Mouse (Mus musculus) embryo, embryonic 9.5 days (tissue): ENCODE results near the gene Klf6.

ENCODE experiments used
- DNase-seq: peaks from one replicate; pipeline ENCODE4 v3.0.0-alpha.2; 2017; ENCODE audit errors: extremely low spot score

Klf6 gene

DNA sequence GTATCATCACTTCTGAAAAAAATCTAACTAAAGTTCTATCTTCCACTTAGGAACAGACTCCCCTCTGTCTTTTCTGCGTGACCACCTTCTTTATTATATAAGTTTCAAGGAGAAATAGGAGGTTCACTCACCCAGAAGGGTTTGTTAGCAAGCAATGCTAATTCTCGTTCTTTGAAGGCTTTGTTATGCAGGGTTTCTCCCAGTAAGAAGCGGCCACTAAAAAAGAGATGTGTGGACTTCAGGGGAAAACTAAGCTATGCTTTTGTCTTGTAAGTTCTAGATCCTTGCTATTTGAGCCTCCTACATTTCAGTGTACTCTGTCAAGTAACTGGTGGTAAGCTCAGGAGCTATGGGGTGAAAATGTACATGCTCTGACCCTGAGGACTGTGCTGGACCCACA, 38.4 kb downstream of the Klf6 start:
- no peak for DNase-seq

DNA sequence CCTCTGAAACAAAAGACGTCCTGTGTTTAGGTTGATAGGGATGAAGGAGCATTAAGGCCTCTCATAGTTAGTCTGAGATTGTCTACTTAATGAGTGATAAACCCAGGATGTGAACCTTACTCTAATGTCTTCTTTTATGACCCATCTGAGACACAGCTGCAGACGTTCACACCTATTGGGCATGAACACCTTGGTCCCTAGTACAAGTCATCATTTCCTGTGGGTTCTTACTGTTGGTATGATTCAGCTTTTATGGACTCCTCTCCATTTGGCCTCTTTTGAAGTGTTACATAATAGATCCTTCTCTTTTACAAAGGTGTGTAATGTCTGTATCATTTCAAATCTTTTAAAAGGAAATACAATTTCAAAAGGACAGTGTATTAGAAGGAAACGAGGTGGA, 51.9 kb downstream of the Klf6 start:
- no peak for DNase-seq

DNA sequence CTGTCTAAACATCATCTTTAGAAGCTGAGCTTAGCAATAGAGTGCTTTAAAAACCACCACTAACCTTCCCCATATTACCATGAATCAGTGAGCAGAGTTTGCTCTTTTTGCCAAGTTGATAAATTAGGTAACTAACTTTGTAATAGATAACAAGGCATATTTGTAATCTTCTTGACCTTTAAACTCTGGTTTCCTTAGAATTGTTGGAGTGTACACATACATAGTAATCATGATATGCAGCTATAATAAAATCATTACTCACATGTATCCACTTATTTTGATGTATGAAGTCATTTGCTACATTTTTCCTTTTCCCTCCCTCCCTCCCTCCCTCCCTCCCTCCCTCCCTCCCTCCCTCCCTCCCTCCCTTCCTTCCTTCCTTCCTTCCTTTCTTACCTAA, 56.1 kb downstream of the Klf6 start:
- DNase-seq = no peak

DNA sequence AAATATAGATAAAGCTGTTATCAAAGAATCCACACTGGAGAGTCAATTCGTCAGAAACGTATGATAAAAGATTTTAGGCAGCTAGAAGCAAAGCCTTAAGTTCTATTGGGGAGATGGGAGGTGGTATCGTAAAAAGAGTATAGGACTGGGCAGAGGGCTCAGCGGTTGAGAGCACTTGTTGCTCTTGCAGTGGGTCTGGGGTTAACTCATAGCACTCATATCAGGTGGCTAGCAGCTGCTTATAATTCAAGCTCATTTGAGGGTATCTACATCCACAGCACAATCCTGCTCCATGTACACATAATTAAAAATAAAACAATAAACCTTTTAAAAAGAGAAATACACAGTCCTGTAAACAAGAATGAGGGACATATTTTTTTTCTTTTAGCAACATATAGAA, 58.7 kb downstream of the Klf6 start:
- DNase-seq = no peak
